Mouse (Mus musculus): ENCODE data around the gene Myh3. TPM values are rescaled to one million over a fixed set of nuclear protein-coding genes. Genes with fewer than 3 reads are reported as not detected.

Myh3 gene
- total RNA-seq, 2 experiments from 2014 or later = 0.08 TPM; not detected in 1

DNA sequence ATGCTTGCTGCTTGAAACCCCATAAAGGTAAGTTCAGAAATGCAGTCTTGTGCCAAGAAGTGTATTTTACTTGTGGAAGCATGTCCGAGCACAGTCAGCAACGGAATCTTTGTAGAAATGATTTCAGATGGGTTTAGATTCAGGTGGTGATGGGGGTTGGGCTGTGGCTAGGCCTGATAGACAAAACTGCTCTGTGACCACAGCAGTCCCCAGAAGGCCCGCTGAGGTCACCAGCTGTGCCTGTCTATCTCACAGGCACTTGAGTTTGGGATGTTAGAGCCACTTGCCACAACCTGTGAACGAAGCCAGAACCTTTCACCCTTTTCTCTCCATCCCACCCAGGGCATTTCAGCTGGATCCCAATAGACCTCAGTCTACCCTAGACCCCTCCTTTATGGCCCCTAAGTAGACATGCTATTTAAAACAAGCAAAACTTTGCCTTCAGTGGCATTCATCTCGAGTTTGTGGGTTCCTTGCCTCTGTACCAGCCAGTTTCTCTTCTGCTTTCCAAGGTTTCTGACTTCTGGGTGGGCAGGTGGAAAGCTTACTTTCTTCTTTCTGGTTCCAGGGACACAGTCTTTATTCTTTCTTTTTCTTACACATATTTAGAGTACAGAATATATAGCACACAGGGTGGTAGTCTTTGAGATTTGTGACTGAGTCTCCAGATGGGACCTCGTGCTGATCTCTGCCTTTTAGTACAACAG lies 66.6 kb downstream of the Myh3 start:
- no peak for DNase-seq

GRCm38 (mm10) chr11:67145482-67146408 lies 67.6 kb downstream of the Myh3 start:
- no peak for DNase-seq

GRCm38 (mm10) chr11:67146409-67147282 lies 68.5 kb downstream of the Myh3 start:
- DNase-seq = no peak

GRCm38 (mm10) chr11:67147283-67147921 lies 69.3 kb downstream of the Myh3 start:
- DNase-seq = no peak

DNA sequence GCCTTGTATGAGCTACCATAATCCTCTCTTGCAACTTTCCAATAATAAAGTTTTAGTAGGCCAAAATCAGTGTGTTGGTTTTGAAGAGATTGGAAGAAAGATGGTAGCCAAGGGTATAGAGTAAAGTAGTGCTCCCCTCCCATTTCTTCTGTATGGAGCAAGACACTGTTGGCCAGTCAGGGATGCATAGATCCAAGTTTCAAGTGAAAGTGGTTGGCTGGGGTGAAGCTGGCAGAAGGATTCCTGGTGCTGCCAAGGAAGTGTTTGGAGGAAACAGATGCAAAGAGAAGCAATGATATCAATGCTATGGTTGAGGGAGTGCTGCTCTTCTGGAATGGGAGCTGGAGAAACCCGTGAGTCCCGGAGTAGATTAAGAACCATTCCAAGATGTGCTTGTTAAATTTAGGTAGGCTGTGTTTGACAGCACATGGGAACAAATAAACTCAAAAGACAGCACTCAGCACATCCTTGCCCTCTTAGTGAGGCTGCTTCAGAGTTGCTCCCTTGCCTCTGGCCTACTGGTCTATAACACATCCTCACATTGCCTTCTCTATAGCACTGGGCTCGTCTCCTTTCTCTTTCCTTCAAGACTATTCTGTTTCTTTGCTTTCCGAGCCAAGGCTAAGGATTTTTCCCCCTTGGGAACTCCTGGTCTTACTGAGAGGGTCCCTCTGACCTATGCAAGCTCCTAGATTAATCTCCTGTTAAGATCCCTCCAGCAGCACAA lies 70.3 kb downstream of the Myh3 start:
- DNase-seq = no peak

- no peak for DNase-seq
These were observed 72.1 kb downstream of the Myh3 start for GRCm38 (mm10) chr11:67150237-67150636.

GRCm38 (mm10) chr11:67151159-67151558 lies 73.1 kb downstream of the Myh3 start:
- DNase-seq = no peak

Small RNA genes within 50 kb of the gene (microRNA-seq; reads per million reads assigned to microRNA genes)
- gene Mir6923 = 0 reads per million in 2 experiments

Other genes starting within 250 kb of the Myh3 start
- 1 to 10 TPM; 2.6 to 4.4 TPM for gene Pirt, start 166.3 kb upstream of the Myh3 start, total RNA-seq (2021)
- not detected for gene Tmem238l, start 121.7 kb upstream of the Myh3 start, total RNA-seq (2021)
- gene Tmem220, start 53.1 kb upstream of the Myh3 start, total RNA-seq (2021) = 1 to 10 TPM; 2.0 to 2.7 TPM
- gene Adprm, start 25.7 kb upstream of the Myh3 start, total RNA-seq (2021) = 10 to 100 TPM; 12.0 to 12.4 TPM
- 10 to 100 TPM; 21.5 to 22.6 TPM for gene Sco1, start 25.6 kb upstream of the Myh3 start, total RNA-seq (2021)
- not detected for gene Myh2, start 92.7 kb downstream of the Myh3 start, total RNA-seq (2021)
- gene Myh1, start 121.8 kb downstream of the Myh3 start, total RNA-seq (2021) = not detected
- not detected for gene Myh4, start 159.7 kb downstream of the Myh3 start, total RNA-seq (2021)
- under 1 TPM in 1 of 2 experiments, not detected in 1; 0.05 TPM for gene Myh8, start 198.8 kb downstream of the Myh3 start, total RNA-seq (2021)
- not detected for gene Myh13, start 243.4 kb downstream of the Myh3 start, total RNA-seq (2021)

All from heart, adult 18-20 months (tissue).